Mouse (Mus musculus) limb, embryonic 14.5 days (tissue): Measurements from ENCODE around the gene Gm20388. TPM values are rescaled to one million over a fixed set of nuclear protein-coding genes. Genes with fewer than 3 reads are reported as not detected.

ENCODE experiments used
- ATAC-seq: fragments of 200-750 bp; cut with Nextera tagmentation; 2 replicates; pipeline ENCODE4 v1.8.0; 2017; ENCODE audit warnings: low read depth, moderate number of reproducible peaks, moderate TSS enrichment; ENCODE audit not compliant: low FRiP score
- DNase-seq: peaks from one replicate; pipeline ENCODE4 v3.0.0-alpha.2; 2015; ENCODE audit warnings: low spot score
- H3K27ac ChIP-seq: fragments of 300-500 bp; sonication (generic); replicated peaks from 2 replicates; pipeline ENCODE4 v1.5.1; 2014; ENCODE audit warnings: low read depth, mild to moderate bottlenecking, low read length, moderate library complexity, mixed read lengths
- H3K27me3 ChIP-seq: fragments of 300-500 bp; sonication (generic); 2 replicates; pipeline ENCODE4 v1.6.1; 2014; ENCODE audit warnings: low read length, mixed read lengths; ENCODE audit not compliant: control insufficient read depth, insufficient read depth
- H3K36me3 ChIP-seq: fragments of 300-500 bp; sonication (generic); 2 replicates; pipeline ENCODE4 v1.6.1; 2014; ENCODE audit warnings: mild to moderate bottlenecking, low read length, moderate library complexity, mixed read lengths; ENCODE audit not compliant: control insufficient read depth, insufficient read depth
- H3K4me1 ChIP-seq: fragments of 300-500 bp; sonication (generic); 2 replicates; pipeline ENCODE4 v1.6.1; 2014; ENCODE audit warnings: antibody characterized with exemption, low read length, mixed read lengths; ENCODE audit not compliant: control insufficient read depth, insufficient read depth
- H3K4me2 ChIP-seq: fragments of 300-500 bp; sonication (generic); replicated peaks from 2 replicates; pipeline ENCODE4 v1.6.1; 2014; ENCODE audit warnings: low read depth, mild to moderate bottlenecking, low read length, moderate library complexity; ENCODE audit not compliant: severe bottlenecking
- H3K4me3 ChIP-seq: fragments of 300-500 bp; sonication (generic); replicated peaks from 2 replicates; pipeline ENCODE4 v1.5.1; 2014; ENCODE audit warnings: low read length
- H3K9ac ChIP-seq: fragments of 300-500 bp; sonication (generic); 2 replicates; pipeline ENCODE4 v1.6.1; 2014; ENCODE audit warnings: mild to moderate bottlenecking, low read depth, low read length, moderate library complexity; ENCODE audit not compliant: severe bottlenecking
- H3K9me3 ChIP-seq: fragments of 300-500 bp; sonication (generic); 2 replicates; pipeline ENCODE4 v1.6.1; 2016; ENCODE audit warnings: low read length; ENCODE audit not compliant: control insufficient read depth
- POLR2A ChIP-seq: fragments of 200-500 bp; IDR thresholded peaks from 2 replicates; pipeline ENCODE4 v1.8.0; 2012; ENCODE audit warnings: inconsistent platforms, mild to moderate bottlenecking, moderate library complexity, borderline replicate concordance; ENCODE audit not compliant: insufficient read depth, insufficient read length; ENCODE audit errors: extremely low read depth
- WGBS: fragments of 180-500 bp; shearing (Covaris S2); extraction: QIAGEN DNeasy Blood & Tissue Kit; methylation state at CpG from one replicate; pipeline ENCODE4 v1.1.7; 2014; 5-methylcytosine and 5-hydroxymethylcytosine counted together
- polyA plus RNA-seq, 2 experiments: library from polyadenylated mRNA; depleted of rRNA in 1 of 2; stranded (reverse) in 1 of 2; unstranded in 1 of 2; fragments of >200 nt; fragmentation: Nextera tagmentation in 1 of 2; extraction: Ambion mirVana in 1 of 2; gene quantifications; 2 replicates each; pipeline versions ENCODE4 v1.2.1 to v1.2.3; 2012 to 2014

Gm20388 gene
- polyA plus RNA-seq, 2 experiments: 1.9 to 49.9 TPM

DNA sequence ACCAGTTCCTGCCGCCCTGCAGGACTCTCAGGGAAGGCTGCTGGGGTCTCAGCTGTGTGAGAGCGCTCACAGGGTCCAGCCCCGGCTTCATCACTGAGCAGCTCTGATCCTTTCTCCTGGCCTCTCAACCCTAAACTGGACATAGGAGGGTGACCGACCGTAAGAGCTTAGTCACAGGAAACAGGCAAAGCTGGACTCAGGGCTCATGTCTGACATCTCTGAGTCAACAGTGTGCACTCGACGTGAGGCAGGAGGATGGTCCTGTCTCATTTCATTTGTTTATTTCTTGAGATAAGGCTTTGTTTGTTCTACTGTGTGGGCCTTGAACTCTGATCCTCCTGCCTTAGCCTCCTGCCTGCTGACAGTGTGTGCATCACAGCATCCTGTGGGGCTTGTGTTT lies 709.8 kb downstream of the Gm20388 start:
- DNase-seq: no peak
- no peaks in the 10 kb centered on the region for H3K36me3 ChIP-seq
- no peak overlapping the region for H3K4me3 ChIP-seq
- no peak overlapping the region for H3K4me2 ChIP-seq
- WGBS: 53% methylated on average over 7 of the region's 7 CpGs
- no peaks in the 10 kb centered on the region for H3K27me3 ChIP-seq
- H3K9me3 ChIP-seq: no peaks in the 10 kb centered on the region
- H3K4me1 ChIP-seq: no peaks in the 10 kb centered on the region
- no peak for ATAC-seq
- no peak overlapping the region for H3K9ac ChIP-seq
- H3K27ac ChIP-seq: no peak overlapping the region
- no peak for TF ChIP-seq POLR2A

DNA sequence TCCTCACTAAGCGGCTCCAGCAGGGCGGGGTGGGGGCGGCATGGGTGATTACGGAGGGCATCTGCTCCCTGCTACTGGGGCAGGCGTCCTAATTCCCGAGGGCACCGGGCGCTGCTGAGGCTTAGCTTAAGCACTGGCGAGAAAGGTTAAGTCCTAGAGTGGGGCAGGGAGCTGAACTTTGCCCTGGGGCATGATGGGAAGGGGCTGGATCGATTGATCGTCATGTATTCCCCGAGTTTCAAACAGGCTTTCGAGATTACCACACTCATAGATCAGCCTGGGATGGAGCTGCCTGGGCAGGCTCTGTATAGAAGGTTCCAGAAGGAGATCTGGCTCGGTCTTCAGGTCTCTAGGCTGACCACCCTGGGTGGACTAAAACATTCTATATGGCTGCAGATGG lies 711.5 kb downstream of the Gm20388 start:
- Histone ChIP-seq H3K4me3 (no peak overlapping the region), H3K9ac (no peak overlapping the region), H3K36me3 (no peaks in the 10 kb centered on the region), H3K4me1 (no peaks in the 10 kb centered on the region), H3K9me3 (no peaks in the 10 kb centered on the region), H3K27ac (no peak overlapping the region), H3K4me2 (no peak overlapping the region), H3K27me3 (no peaks in the 10 kb centered on the region)
- ATAC-seq (no peak), DNase-seq (no peak)
- no peak for TF ChIP-seq POLR2A
- 70% methylated on average over 14 of the region's 14 CpGs for WGBS

DNA sequence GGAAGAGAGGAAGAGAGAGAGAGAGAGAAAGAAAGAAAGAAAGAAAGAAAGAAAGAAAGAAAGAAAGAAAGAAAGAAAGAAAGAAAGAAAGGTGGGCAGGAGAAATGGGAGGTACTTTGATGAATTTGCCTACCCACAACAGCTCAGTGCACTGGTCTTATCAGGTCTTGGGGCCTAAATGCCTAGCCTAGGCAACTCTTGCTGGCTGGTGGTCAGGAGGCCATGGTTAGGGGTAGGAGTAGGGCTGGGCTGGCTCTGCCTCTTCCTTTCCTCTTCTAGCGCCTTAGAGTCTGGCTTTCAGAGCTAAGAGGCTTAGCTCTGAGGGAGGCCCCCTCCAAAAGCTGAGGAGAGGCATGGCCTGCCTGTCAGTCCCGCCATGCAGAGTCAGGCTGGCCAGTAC lies 713.0 kb downstream of the Gm20388 start:
- Histone ChIP-seq H3K4me3 (no peak overlapping the region), H3K4me2 (no peak overlapping the region), H3K27me3 (no peaks in the 10 kb centered on the region), H3K4me1 (no peaks in the 10 kb centered on the region), H3K9ac (no peak overlapping the region), H3K36me3 (no peaks in the 10 kb centered on the region), H3K27ac (no peak overlapping the region), H3K9me3 (no peaks in the 10 kb centered on the region)
- TF ChIP-seq POLR2A: no peak
- 48% methylated on average over 2 of the region's 2 CpGs for WGBS
- DNase-seq (no peak), ATAC-seq (no peak)

DNA sequence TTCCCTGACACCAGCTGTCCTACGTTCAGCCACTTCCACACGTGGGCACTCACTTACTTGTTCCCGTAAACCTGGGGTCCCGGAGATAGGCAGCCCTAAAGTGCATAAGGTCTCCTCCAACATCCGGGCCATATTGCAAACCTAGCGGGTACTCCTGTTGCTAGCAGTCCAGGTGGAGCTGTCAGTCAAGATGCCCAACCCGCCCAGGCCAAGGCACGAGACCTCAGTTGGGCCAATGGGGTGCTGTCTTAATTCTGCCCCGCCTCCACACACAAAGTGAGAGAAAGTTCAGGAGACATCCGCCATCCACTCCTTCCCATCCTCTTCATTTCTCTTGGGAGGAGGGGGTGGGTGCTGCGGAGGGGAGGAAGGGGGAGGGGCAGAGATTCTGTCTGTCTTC lies 715.8 kb downstream of the Gm20388 start:
- H3K9me3 ChIP-seq: no peaks in the 10 kb centered on the region
- no peak for DNase-seq
- H3K4me1 ChIP-seq: no peaks in the 10 kb centered on the region; the same call in 1 of the 2 replicates
- 57% methylated on average over 11 of the region's 11 CpGs for whole genome bisulfite sequencing
- H3K27ac ChIP-seq: no peak overlapping the region
- no peak overlapping the region for H3K4me2 ChIP-seq
- ATAC-seq: no peak
- TF ChIP-seq POLR2A: no peak
- no peaks in the 10 kb centered on the region for H3K36me3 ChIP-seq
- no peak overlapping the region for H3K4me3 ChIP-seq
- H3K27me3 ChIP-seq: no peaks in the 10 kb centered on the region
- no peak overlapping the region for H3K9ac ChIP-seq

DNA sequence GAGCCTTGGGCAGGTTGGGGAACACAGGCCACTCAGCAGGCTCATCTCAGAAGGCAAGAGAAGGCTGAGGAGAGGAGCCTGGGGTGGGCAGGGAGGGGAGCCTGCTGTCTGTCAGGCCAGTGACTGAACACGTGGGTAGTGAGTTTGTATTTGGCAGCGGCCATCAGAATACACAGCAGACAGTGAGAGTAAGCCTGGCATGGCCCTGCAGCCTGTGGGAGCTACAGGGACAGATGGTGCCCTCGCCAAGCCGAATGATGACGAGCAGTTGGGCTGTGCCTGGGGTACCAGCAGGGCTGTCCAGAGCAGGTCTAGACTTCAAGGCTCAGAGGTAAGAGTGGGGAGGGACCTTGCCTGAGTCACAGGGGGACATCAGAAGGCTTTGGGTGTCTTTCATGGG lies 716.7 kb downstream of the Gm20388 start:
- Histone ChIP-seq H3K36me3 (no peaks in the 10 kb centered on the region), H3K9me3 (no peaks in the 10 kb centered on the region), H3K27me3 (no peaks in the 10 kb centered on the region), H3K4me1 (no peaks in the 10 kb centered on the region; the same call in 1 of the 2 replicates), H3K4me3 (no peak overlapping the region), H3K27ac (no peak overlapping the region), H3K9ac (no peak overlapping the region), H3K4me2 (no peak overlapping the region)
- 84% methylated on average over 5 of the region's 5 CpGs for WGBS
- no peak for TF ChIP-seq POLR2A
- DNase-seq: no peak
- no peak for ATAC-seq

DNA sequence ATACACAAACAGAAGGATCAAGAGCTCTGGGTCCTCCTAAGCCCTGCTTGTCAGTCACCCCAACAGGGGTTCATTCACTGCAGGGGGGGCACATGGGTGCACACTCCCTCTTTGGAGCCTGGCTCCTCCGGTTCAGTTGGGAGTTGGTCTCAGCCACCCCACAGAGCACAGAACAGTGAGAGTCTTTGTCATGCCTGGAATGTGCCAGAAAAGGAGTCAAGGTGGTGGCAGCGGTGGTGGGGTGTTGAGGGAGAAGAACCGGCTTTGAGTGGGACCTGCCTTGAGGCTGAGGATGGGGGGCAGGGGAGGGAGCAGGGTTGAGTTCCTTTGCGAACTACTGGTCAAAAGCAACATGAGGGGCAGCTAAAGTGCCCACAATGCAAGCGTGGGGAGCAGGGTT lies 719.4 kb downstream of the Gm20388 start:
- peaks cover 13% of the 10 kb centered on the region for H3K4me1 ChIP-seq
- no peak overlapping the region for H3K4me2 ChIP-seq
- 0 out of 2 replicates have a peak, but pooled peaks cover 13% of the 10 kb centered on the region for H3K27me3 ChIP-seq
- ATAC-seq: no peak
- H3K27ac ChIP-seq: no peak overlapping the region
- H3K36me3 ChIP-seq: no peaks in the 10 kb centered on the region
- no peak for TF ChIP-seq POLR2A
- WGBS: 58% methylated on average over 5 of the region's 5 CpGs
- H3K9ac ChIP-seq: no peak overlapping the region
- H3K4me3 ChIP-seq: no peak overlapping the region
- DNase-seq: no peak
- H3K9me3 ChIP-seq: no peaks in the 10 kb centered on the region
